Mouse (Mus musculus): ENCODE measurements at regions not wholly inside any gene's neighbourhood (a gene's known extent, or its start where the extent isn't known, plus 50 kb on each side); places are given as distances from the start of the nearest gene placed in this dataset.
"Not testable (repeated sequence)": the region's sequence is repeated elsewhere in the genome, so short reads cannot be mapped to it uniquely, and the experiment has no call there.

DNA sequence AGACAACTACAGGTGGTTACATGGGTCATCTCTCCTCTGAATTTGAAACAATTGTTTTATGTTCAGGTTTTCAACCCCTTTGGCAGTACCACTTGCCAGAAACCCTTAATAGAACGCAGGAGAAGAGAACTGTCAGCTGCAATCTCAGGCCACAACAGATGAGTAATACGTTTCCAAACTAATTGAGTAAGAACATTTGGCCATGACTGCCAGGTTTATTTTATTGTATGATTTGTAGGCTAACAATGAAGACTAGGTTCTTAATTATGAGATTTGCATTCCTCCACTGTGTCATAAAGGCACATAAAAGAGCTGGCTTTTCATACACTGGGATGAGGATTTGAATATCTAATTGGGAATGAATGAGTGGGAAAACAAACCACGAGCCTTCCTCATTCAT lies 240.2 kb upstream of the Steap4 start:
- Histone ChIP-seq H3K9ac (replicated peaks; ENCODE audit: low read length, poor library complexity, severe bottlenecking) (no peak overlapping the region), H3K9me3 (ENCODE audit: low read length) (no peaks in the 10 kb centered on the region), H3K27ac (ENCODE audit: low read depth, low read length) (no peak overlapping the region), H3K36me3 (ENCODE audit: insufficient read depth, low read length) (no peaks in the 10 kb centered on the region), H3K4me2 (ENCODE audit: low read depth, low read length, poor library complexity, severe bottlenecking) (no peak overlapping the region), H3K4me1 (ENCODE audit: insufficient read depth, low read length) (no peaks in the 10 kb centered on the region), H3K27me3 (ENCODE audit: insufficient read depth, low read length) (no peaks in the 10 kb centered on the region), H3K4me3 (ENCODE audit: low read depth, low read length) (no peak overlapping the region)
- ATAC-seq (ENCODE audit: low FRiP score): no peak
- no peak for TF ChIP-seq CTCF (IDR thresholded peaks at IDR 0.05)
- 58% methylated on average over 3 of the region's 3 CpGs for WGBS
- DNase-seq (ENCODE audit: low spot score): no peak

GRCm38 (mm10) chr5:7720688-7721087 lies 239.6 kb upstream of the Steap4 start:
- ATAC-seq (ENCODE audit: low FRiP score) (no peak), DNase-seq (ENCODE audit: low spot score) (no peak)
- 91% methylated on average over 2 of the region's 2 CpGs for WGBS
- Histone ChIP-seq H3K9me3 (ENCODE audit: low read length) (no peaks in the 10 kb centered on the region), H3K36me3 (ENCODE audit: insufficient read depth, low read length) (no peaks in the 10 kb centered on the region), H3K4me1 (ENCODE audit: insufficient read depth, low read length) (no peaks in the 10 kb centered on the region), H3K27me3 (ENCODE audit: insufficient read depth, low read length) (no peaks in the 10 kb centered on the region), H3K4me2 (ENCODE audit: low read depth, low read length, poor library complexity, severe bottlenecking) (no peak overlapping the region), H3K9ac (replicated peaks; ENCODE audit: low read length, poor library complexity, severe bottlenecking) (no peak overlapping the region), H3K4me3 (ENCODE audit: low read depth, low read length) (no peak overlapping the region), H3K27ac (ENCODE audit: low read depth, low read length) (no peak overlapping the region)
- no peak for TF ChIP-seq CTCF (IDR thresholded peaks at IDR 0.05)

DNA sequence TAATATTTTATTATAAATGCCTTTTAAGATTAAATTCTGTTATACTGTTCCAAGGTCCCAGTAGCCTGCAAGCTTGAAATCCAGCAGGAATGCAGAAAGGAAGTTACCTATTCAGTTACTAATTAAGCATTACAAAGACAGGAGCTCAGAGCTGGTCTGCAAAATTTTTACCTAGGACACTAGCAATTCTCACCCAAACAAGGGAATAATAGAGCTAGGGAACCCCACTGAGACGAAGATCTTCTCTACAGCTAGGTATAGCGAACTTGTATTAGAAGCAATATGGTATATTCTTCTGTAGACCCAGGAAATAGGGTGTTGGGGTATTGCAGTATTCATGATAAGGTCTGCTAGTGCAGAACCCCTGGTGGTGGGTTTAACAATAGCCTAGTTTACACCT lies 227.7 kb upstream of the Steap4 start:
- H3K4me2 ChIP-seq (ENCODE audit: low read depth, low read length, poor library complexity, severe bottlenecking); H3K36me3 ChIP-seq (ENCODE audit: insufficient read depth, low read length); H3K4me3 ChIP-seq (ENCODE audit: low read depth, low read length); H3K9ac ChIP-seq (replicated peaks; ENCODE audit: low read length, poor library complexity, severe bottlenecking); ATAC-seq (ENCODE audit: low FRiP score); H3K9me3 ChIP-seq (ENCODE audit: low read length); DNase-seq (ENCODE audit: low spot score); H3K27ac ChIP-seq (ENCODE audit: low read depth, low read length); H3K4me1 ChIP-seq (ENCODE audit: insufficient read depth, low read length); H3K27me3 ChIP-seq (ENCODE audit: insufficient read depth, low read length): not testable (repeated sequence)
- 72% methylated on average over 2 of the region's 2 CpGs for WGBS

- WGBS: 88% methylated on average over 1 of the region's 1 CpGs
- H3K4me1 ChIP-seq (ENCODE audit: insufficient read depth, low read length): no peaks in the 10 kb centered on the region
Observed at GRCm38 (mm10) chr5:7779827-7780226, 180.4 kb upstream of the Steap4 start.

GRCm38 (mm10) chr5:7782235-7782634 lies 178.0 kb upstream of the Steap4 start:
- ATAC-seq (ENCODE audit: low FRiP score): no peak
- 21% methylated on average over 1 of the region's 1 CpGs for WGBS
- H3K9me3 ChIP-seq (ENCODE audit: low read length): no peaks in the 10 kb centered on the region

More at GRCm38 (mm10) chr5:7779827-7780226, 180.4 kb upstream of the Steap4 start:
- Histone ChIP-seq H3K9ac (replicated peaks; ENCODE audit: low read length, poor library complexity, severe bottlenecking) (no peak overlapping the region), H3K27ac (ENCODE audit: low read depth, low read length) (no peak overlapping the region), H3K9me3 (ENCODE audit: low read length) (no peaks in the 10 kb centered on the region), H3K36me3 (ENCODE audit: insufficient read depth, low read length) (no peaks in the 10 kb centered on the region), H3K4me2 (ENCODE audit: low read depth, low read length, poor library complexity, severe bottlenecking) (no peak overlapping the region), H3K4me3 (ENCODE audit: low read depth, low read length) (no peak overlapping the region), H3K27me3 (ENCODE audit: insufficient read depth, low read length) (no peaks in the 10 kb centered on the region)
- DNase-seq (ENCODE audit: low spot score) (no peak), ATAC-seq (ENCODE audit: low FRiP score) (no peak)
- TF ChIP-seq CTCF (IDR thresholded peaks at IDR 0.05): no peak

DNA sequence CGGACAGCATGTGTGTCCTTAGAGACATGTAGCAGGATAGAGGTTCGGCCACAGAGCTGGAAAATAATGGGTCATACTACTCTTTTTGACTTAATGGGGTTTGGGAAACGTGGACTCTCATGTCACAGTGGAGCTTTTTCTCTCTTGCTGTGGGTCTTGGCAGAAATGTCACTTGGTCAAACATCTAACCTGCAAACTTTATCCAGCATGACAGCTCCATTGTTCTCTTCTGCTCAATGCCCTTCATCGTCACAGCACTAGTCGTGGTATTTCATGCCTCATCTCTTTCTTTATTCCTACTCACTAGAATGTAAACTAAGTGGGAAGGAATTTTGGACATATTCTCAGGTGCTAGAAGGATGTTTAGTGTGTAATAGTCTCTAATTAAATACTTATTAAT lies 171.9 kb upstream of the Steap4 start:
- no peak for TF ChIP-seq CTCF (IDR thresholded peaks at IDR 0.05)
- Histone ChIP-seq H3K36me3 (ENCODE audit: insufficient read depth, low read length) (no peaks in the 10 kb centered on the region), H3K27me3 (ENCODE audit: insufficient read depth, low read length) (no peaks in the 10 kb centered on the region), H3K27ac (ENCODE audit: low read depth, low read length) (no peak overlapping the region), H3K4me1 (ENCODE audit: insufficient read depth, low read length) (no peaks in the 10 kb centered on the region), H3K9me3 (ENCODE audit: low read length) (no peaks in the 10 kb centered on the region), H3K9ac (replicated peaks; ENCODE audit: low read length, poor library complexity, severe bottlenecking) (no peak overlapping the region), H3K4me3 (ENCODE audit: low read depth, low read length) (no peak overlapping the region), H3K4me2 (ENCODE audit: low read depth, low read length, poor library complexity, severe bottlenecking) (no peak overlapping the region)
- 25% methylated on average over 5 of the region's 5 CpGs for WGBS
- DNase-seq (ENCODE audit: low spot score): no peak
- no peak for ATAC-seq (ENCODE audit: low FRiP score)

More at GRCm38 (mm10) chr5:7782235-7782634, 178.0 kb upstream of the Steap4 start:
- no peak overlapping the region for H3K27ac ChIP-seq (ENCODE audit: low read depth, low read length)
- no peak overlapping the region for H3K4me2 ChIP-seq (ENCODE audit: low read depth, low read length, poor library complexity, severe bottlenecking)
- H3K4me1 ChIP-seq (ENCODE audit: insufficient read depth, low read length): no peaks in the 10 kb centered on the region
- DNase-seq (ENCODE audit: low spot score): no peak
- H3K9ac ChIP-seq (replicated peaks; ENCODE audit: low read length, poor library complexity, severe bottlenecking): no peak overlapping the region
- no peak overlapping the region for H3K4me3 ChIP-seq (ENCODE audit: low read depth, low read length)
- no peak for TF ChIP-seq CTCF (IDR thresholded peaks at IDR 0.05)
- no peaks in the 10 kb centered on the region for H3K27me3 ChIP-seq (ENCODE audit: insufficient read depth, low read length)
- H3K36me3 ChIP-seq (ENCODE audit: insufficient read depth, low read length): no peaks in the 10 kb centered on the region

All from midbrain, postnatal 0 days (tissue).